Mouse (Mus musculus) heart, postnatal 14 days (tissue): ENCODE data around the gene Narfl. TPM values are rescaled to one million over a fixed set of nuclear protein-coding genes. Genes with fewer than 3 reads are reported as not detected.
"Not testable (repeated sequence)": the region's sequence is repeated elsewhere in the genome, so short reads cannot be mapped to it uniquely, and the experiment has no call there.

Source experiments
- DNase-seq, 2 experiments: peaks; one replicate each; pipeline ENCODE4 v3.0.0; 2021 to 2022
- intact Hi-C: fragments of 180-260 bp; cut with DNase I; formaldehyde crosslinking; loops from one replicate; pipeline ENCODE4 v1.15.1; 2025
- long read RNA-seq, 2 experiments: library from polyadenylated mRNA; stranded (forward); transcript quantifications; one replicate each; pipeline ENCODE4 v2.0.0; 2021
- total RNA-seq, 2 experiments: library from RNA; stranded (reverse); gene quantifications; 2 replicates each; pipeline ENCODE4 v1.2.3; 2021

Narfl gene
- total RNA-seq = 10 to 100 TPM; 44.8 TPM
- long read RNA-seq, experiment 1, transcript Narfl-201 (11 exons, 2,555 nt) = major isoform, 160 of 183 reads
- long read RNA-seq, experiment 1, partial matches to known transcripts = 7 of 183 reads
- long read RNA-seq, experiment 1, other reads (novel, unspliced or antisense) = 16 of 183 reads
- long read RNA-seq, experiment 2, transcript Narfl-201 (11 exons, 2,555 nt) = major isoform, 149 of 170 reads
- long read RNA-seq, experiment 2, partial matches to known transcripts = 3 of 170 reads
- long read RNA-seq, experiment 2, other reads (novel, unspliced or antisense) = 17 of 170 reads

DNA sequence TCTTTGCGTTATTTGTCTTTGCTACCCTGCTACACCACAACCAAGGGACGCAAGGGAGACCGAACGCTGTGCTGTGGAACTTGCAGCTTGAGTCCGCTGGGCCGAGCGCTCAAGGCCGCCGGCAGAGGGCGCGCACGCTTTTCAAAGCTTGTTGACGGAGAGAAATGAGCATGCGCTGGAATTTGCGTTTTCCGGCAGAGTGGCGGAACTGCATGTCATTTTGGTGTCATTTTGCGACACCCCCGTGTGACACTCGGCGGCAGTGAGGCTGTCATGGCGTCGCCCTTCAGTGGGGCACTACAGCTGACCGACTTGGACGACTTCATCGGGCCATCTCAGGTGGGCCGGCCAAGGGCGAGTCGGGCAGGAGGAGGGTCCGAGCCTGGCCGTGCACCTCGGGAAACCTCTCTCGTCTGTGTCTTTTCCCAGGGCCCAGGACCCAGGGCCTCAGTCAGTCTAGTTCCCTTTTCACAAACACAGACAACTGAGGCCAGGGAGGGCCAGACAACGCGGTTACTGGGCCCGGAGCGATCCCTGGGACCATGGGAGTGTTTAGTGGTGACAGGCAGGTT, at the start of gene Narfl:
TSS of gene Narfl (plus strand) at position 228 of the 572 bp plus-strand sequence.
- intact Hi-C loops = loop anchor here (1.0 to 5.0 kb wide), 2 partner anchors 28 to 94 kb away; partner anchors contain the start of gene Mcrip2

DNA sequence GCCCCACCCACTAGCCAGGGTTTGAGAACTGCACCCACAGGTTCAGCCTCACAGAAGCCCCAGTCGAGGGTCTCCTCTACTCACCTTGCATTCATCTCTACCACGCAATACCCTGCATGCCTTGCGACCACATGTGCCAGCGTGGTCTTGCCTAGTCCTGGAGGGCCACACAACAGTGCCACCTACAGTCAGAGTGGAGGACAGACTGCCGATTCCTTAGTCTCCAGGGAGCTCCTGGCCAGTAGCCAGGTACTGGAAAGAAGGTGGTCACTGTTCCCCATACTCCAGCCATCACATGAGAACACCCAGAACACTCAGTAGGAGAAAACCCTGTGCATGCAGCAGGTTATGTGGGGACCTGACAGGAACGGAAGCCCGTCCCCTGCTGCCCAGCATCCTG, 49.7 kb upstream of the Narfl start:
- intact Hi-C loops = no loop called here
- no peak for DNase-seq

More for the DNA sequence above, at the start of gene Narfl:
- peak; percentile 98 for DNase-seq

DNA sequence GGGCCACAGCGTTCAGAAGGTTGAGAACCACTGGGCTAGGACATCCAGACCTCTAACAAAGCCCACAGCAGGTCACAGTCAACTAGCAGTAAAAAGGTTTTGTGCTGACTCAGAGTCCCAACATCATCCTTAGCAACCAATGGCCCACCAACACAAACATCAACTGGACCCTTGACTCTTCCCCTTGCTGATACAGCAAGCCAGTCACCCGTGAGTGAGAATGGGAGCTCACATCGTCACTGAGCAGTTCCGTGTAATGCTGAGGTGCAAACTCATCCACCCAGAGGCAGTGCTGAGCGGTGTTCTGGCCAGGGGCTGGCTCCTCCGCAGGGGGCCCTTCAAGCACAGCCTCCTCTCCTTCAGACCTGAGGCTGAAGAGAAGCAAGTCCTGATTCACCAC, 48.3 kb upstream of the Narfl start:
- intact Hi-C loops = no loop called here
- no peak for DNase-seq

DNA sequence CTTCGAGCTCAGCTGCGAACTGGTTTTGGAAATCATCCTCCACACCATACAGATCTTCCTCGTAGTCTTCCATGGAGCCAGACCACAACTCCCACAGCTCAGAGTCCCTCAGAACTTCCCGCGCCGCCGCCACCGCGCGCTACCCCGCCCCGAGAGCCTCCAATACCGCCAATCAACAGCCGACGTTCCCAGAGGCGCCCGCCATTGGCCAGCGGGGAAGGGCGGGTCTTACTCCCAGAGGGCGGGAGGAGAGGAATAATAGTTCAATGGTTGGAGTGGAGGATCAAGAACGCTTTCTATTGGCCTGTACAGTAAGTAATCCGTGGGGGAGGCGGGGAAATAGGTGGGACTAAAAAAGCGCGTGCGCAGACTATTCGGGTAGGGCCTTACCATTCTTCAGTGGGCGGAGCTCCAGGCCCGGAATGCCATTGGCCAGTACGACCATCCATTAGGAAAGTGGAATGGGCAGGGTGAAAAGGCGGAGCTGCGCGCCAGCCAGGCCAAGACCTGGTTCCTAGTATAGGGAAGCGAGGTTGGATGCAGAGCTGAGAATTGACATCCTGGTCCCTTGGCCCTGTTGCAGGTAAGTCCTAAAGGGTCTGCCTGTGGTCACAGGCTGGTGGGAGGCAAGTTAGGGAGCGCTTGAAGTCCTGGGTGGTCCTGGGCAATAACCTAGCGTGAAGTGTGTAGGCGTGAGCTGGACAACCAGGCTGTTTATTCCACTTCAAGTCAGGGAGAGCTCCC, 46.1 kb upstream of the Narfl start, which contains the start of the genes Chtf18 and Rpusd1:
TSS of gene Chtf18 (minus strand) at position 155 of the 744 bp plus-strand sequence.
TSS of gene Rpusd1 (plus strand) at position 406 of the 744 bp plus-strand sequence.
- intact Hi-C loops = no loop called here
- DNase-seq = peak; percentile 98 to 99

DNA sequence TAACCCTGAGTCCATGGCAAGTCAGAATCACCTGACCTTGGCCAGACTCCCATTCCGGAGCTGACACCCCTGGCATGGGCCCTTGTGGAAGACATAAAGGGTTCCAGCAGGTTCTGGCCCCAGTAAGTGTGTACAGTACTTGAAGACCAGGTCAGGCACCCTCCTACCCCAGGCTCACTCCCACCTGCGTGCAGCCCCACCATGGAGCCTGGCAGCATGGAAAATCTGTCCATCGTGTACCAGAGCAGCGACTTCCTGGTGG, 45.6 kb upstream of the Narfl start:
- intact Hi-C loops = no loop called here
- DNase-seq = no peak

DNA sequence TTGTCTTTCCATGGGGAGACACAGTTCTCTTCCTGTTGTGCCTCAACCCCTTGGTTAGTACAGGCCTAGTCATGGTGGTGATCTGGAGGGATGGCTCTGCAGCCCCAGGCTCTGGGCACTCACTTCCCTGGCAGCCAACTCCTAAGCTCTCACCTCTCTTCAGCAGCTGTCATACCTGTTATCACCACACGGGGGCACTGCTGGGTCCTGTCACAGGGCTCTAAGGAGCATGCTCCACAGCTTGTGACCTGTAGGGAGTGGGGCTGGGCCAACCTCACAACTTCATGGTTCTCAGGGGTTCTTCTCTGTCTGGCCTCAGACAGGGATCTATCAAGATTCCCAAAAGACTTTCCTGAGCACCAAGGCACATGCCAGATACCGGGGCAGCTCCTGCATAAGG, 41.5 kb upstream of the Narfl start:
- DNase-seq = peak; percentile 79 to 87
- intact Hi-C loops = loop anchor here (1.0 kb wide), 1 partner anchor 69 kb away; no protein-coding TSS in a partner anchor

DNA sequence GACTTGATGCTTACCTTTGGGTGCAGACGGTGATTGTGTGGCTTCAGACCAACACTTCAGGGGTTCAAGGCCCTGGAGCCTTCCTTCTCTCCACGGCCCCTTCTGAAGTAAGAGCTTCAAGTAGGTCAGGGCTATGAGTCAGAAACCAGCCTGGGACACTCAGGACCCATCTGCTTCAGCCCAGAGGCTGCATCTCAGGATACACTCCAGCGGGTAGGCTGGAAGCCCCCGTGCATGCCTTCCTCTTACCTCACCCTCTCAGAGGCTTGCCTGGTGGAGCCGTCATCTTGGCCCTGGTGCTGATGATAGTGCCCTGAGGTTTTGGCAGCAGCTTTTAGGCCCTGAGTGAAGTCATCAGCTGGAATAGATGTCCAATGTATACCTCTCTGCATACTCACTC, 38.3 kb upstream of the Narfl start:
- no peak for DNase-seq
- intact Hi-C loops = no loop called here

DNA sequence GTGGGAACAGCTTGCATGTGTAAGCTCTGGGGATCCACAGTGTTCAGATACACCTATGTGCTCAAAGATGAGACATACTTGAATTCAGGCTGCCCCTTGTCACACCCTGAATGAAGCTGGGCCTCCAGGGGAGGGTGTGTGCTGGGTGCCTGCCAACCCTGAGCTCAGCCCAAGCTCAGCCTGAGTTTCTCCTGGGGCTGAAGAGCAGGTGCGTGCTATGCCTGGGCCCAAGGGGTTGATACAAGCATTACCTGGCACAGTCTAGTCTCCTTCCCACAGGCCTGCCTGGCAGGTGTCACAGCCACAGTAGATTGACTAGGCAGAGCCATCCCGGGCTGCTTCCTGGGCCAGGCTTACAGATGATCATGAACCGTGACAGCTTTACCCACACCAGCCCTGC, 37.8 kb upstream of the Narfl start, which contains the start of gene Mslnl:
TSS of gene Mslnl (plus strand) at position 298 of the 400 bp plus-strand sequence.
- DNase-seq = no peak
- intact Hi-C loops = no loop called here

DNA sequence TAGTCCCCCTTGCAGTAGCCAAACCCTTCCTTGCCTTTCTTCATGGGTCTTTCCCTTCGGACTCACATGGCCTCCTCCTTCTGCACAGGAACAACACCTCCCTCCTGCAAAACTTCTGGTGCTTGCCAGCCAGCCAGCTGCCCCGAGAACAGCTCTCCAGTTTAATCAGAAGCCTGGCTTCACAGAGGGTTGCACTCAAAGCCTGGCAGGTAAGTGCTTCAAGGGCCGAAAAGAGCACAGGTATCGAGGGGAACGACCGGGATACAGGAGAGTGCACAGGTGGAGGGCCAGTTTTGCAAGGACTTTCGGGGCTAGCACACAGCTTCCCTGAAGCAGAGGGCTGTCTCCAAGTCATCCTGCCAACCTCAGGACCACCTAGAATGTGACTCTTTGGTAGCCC, 34.7 kb upstream of the Narfl start:
- intact Hi-C loops = no loop called here
- DNase-seq = no peak

DNA sequence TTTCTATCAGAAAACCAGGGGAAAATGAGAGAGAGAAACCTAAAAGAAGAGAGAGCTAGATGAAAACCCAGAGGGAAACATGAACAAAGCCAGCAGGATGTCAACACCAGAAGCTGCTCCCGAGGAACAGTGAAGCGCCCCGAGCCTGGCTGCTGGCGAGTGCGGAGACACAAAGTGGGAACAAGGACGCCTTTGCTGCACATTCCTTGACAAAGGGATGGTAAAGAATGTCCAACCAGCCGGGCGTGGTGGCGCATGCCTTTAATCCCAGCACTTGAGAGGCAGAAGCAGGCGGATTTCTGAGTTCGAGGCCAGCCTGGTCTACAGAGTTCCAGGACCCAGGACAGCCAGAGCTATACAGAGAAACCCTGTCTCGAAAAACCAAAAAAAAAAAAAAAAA, 32.1 kb upstream of the Narfl start:
- DNase-seq = not testable (repeated sequence)

DNA sequence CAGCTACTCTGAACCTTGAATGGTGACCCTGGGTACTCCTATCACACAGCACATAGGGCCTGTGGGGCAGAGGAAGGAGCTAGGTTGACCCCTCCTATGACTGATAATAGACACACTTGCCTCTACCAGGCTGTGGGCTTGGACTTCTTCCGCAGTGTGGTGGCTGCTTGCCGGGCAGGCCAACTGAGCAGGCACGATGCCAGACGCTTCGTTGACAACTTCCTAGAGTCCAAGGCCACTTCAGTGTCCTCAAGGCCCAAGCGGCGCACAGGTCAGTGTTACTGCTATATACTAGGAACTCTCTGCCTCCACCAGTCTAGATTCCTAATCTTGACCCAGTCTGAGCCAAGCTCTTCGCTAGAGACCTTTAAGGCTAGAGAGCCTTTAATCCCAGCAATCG, 29.7 kb upstream of the Narfl start:
- no peak for DNase-seq
- intact Hi-C loops = no loop called here

More for the DNA sequence above, 32.1 kb upstream of the Narfl start:
- intact Hi-C loops = not testable (repeated sequence)

DNA sequence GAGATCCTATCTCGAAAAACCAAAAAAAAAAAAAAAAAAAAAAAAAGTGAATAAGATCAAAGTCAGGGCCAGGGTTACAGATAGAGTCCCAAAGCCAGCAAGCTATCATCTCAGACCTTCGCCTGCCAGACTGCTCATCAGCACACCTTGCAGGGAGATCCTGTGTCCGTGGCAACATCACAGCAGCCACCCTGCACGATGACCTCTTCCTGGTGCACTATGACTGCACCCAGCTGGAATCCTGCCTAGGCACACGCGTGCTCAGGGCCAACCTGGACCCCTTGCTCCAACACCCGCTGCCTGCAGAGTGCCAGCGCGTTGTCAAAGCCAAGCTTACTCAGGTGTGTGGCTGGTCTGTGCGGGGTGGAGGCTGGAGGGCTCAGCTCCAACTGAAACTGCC, 29.3 kb upstream of the Narfl start:
- no peak for DNase-seq
- intact Hi-C loops = no loop called here

DNA sequence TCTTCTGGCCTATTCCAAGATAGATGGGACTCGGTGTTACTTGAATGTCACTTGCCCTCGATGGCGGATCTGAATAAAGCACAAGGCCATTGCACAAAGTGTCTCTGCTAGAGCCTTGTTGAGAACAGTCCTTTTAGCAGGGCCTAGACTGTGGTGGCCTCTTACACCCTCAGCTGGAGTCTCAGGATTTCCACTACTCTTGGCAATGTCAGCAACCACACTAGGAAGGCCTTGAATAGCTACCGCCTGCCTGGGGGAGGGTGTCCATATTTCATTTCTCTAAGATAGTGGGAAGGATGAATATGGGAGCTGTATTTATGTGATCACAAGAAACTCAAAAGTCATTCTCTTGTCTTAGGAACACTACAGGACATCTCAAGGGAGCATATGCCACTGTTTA, 25.3 kb upstream of the Narfl start:
- DNase-seq = no peak
- intact Hi-C loops = no loop called here

DNA sequence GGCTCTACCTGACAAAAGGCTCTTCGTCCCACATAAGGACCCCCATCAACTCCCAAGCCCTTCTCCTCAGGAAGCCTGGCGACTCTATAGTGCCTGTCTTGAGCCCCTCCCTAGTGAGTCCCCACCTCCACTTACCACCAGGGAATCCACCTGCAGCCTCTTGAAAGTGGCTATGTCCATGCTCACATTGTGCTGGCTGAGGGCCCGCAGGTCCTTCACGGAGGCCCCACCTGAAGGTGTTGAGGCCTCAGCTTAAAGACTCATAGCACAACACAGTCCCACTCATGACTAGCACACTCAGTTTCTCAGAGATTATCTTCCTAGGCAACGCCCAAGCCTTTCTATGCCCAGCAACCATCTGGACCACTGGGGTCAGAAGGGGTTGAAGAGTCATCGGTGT, 24.3 kb upstream of the Narfl start:
- intact Hi-C loops = no loop called here
- DNase-seq = no peak

DNA sequence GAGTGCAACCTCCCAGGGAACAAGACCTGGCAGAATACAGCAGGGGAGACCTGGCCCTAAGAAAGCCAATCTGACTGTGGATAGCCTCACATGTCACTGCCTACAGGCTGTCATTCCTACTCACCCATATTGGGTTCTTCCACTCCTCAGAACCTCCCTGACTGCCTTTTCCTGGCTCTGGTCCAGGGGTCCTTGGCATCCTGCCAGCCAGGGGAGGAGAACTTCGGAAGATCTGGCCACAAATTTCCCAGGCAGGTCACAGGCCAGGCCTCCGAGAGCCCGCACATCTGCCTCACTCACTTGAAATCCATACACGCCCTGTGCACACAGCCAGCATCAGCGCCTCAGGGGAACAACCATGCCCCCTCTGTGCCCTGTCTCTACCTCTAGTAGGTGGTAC, 22.1 kb upstream of the Narfl start:
- peak; percentile 51 to 75 for DNase-seq
- intact Hi-C loops = no loop called here

DNA sequence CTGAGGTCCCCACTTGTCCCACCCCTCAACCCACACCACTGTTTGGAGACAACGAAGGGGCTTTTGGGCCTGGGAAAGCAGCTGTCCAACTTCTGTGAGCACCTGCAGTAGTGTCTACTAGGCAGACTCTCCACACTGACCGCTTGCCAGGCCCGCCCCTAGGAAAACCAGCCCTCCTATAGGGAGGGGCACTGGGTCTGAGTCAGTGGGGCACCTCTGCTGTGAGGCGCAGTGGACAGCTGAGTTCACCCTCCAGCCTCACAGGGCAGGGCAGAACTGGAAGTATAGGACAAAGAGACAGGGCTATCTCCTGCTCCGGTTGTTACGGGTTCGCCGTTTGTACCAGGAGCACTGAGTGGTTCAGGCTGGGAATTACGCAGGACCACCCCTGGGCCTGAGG, 19.3 kb upstream of the Narfl start, which contains the start of gene Msln:
TSS of gene Msln (minus strand) at position 138 of the 400 bp plus-strand sequence.
- intact Hi-C loops = no loop called here
- DNase-seq = no peak

DNA sequence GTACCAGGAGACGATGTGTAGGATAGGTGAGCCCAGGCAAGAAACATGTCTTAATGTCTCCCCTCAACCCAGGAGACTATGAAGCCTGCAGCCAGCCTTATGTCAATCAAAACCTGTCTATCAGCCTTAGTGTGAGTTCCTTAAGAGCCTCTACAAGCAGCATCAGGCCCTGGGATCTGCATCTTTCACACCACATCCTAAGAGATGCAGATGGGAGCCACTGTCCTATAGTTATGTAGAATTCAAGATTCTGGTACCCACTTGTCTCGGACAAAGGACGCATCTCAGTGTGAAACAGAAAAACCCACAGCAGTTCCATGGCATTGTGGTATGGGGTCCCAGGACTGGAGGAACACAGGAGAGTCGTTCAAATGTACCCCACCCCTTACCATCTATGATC, 18.5 kb upstream of the Narfl start:
- intact Hi-C loops = no loop called here

DNA sequence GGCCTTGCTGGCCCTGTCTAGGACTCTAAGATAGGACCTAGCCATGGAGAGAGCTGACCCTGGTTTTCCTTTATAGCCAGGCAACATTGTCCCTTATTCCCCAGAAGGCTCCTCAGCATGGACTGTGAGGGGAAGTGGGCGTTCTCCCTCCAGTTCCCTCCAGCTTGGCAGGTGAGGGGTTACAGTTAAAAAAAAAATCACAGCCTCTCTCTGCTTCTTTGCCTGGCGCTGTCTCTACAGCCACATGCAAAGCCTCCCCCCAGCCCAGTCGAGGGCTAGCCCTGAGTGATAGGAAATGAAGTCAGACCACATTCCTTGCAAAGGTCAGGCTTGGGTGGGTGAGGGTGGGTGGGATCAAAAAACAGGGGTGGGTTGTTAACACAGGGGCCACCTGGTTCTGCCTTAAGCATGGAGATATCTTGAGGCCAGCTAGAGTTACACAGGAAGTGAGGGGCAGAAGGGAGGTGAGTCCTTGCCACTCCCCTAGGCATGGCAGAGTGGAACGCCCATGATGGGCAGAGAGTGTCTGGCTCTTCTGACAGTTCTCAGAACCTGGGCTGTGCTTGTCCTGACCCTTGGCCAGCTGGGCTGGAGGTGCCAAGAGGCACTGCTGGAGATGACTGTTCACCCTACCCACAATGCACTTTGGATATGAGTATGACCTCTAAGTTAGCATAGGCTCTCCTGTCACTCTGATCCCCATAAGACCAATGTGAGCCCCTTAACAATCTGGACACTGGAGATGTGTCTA, 17.8 kb upstream of the Narfl start:
- intact Hi-C loops = no loop called here
- DNase-seq = no peak

More for the DNA sequence above, 18.5 kb upstream of the Narfl start:
- no peak for DNase-seq

DNA sequence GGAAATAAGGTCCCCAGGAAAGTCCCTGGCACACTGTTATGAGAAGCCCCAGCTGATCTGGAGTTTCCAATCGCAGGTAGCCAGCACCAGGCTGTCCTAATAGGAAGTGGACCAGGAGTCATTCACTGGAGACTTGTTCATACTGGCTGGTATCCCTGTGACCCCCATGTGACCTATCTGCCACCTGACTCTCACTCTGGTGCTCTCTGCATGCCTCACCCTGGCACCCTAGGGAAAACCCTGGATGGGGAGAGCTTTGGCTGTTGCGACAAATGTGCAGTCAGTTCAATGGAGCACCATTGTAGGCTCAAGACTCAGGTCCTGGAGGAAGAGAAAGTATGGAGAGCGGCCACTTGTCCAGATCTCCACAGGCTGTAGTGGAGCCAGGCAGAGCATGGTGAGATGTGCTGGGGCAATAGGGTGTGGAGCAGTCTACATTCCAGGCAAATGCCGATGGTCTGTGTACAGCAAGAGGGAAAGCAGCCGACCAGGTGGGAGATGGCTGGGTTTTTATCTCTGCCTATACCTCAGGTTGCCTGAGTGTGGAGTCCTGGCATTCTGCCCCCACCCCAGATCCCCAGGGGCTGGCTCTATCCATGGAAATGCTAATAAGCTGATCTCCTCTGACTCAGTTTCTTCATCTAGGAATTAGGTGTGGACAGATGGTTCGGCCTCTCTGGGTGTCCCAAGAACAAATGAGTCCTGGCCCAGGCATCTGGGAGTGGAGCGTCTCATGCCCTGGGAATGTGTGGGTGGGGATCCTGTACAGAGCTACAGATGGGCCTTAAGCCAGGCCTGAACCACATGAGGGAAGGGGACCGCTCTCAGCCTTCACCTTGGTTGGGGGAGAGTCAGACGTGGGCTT, 17.0 kb upstream of the Narfl start:
- DNase-seq = no peak
- intact Hi-C loops = no loop called here

DNA sequence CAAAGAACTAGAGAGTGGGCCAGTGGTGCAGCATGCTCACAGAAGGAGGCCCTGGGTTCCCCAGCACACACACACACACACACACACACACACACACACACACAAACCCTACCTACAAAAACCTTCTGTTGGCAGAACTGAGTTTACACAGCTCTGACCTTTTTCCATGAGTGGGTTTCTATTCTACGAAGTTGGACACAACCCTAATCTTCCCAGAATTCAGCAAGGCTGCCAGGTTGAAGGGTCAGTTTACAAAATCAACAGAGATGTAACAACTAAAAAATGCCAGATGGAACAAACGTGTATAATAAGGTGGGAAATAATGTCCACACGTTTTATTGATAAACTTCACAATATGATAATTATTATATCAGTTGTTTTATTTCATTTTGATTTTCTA, 15.9 kb upstream of the Narfl start:
- intact Hi-C loops = no loop called here
- no peak for DNase-seq
